Mouse (Mus musculus) CH12F3 (cell line): ENCODE data around the gene Egfl6.

Experiments used
- in situ Hi-C: fragments of 300-500 bp; cut with MboI; formaldehyde crosslinking; loops from 2 replicates; pipeline ENCODE4 v1.14.3; 2020; ENCODE audit warnings: low sequenced_read_pairs

Egfl6 gene

GRCm38 (mm10) chrX:166584947-166585824 is at the start of gene Egfl6:
Gene Egfl6 (minus strand): TSS chrX:166585720.
- in situ Hi-C loops = no loop called here

DNA sequence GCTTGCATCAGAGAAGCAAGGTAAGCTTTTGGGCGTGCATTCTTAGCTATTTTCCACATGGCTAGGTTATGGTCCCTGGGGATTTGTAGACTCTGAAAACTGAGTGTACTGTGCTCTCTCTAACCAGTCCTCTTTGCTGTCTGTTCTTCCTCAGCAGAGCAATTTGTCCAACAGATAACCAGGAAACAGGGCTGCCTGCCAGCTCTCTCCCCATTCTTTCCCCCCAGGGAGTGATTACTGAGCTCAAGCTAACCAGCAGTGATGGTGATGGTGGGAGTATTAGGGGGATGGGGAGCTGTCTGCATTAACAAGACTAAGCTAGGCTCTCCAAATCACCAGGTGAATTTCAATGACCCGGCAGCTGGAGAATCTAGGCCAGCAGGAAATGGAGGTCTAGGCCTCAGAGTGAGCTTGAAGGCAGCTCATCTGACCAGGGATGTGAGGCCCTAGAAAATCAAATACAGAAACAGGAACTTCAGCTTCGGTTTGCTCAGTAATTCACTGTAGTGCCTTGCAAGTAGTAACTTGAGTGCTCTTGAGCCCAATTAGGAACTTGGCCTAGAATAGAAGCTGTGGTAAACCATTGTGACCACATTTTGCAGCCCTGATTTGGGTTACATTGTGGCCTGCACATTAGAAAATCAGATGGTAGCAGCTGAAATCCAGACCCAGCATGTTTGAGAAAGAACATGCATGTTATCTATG is 41.5 kb upstream of the Egfl6 start:
- in situ Hi-C loops = no loop called here

GRCm38 (mm10) chrX:166626174-166626573 is 40.7 kb upstream of the Egfl6 start:
- in situ Hi-C loops = no loop called here

DNA sequence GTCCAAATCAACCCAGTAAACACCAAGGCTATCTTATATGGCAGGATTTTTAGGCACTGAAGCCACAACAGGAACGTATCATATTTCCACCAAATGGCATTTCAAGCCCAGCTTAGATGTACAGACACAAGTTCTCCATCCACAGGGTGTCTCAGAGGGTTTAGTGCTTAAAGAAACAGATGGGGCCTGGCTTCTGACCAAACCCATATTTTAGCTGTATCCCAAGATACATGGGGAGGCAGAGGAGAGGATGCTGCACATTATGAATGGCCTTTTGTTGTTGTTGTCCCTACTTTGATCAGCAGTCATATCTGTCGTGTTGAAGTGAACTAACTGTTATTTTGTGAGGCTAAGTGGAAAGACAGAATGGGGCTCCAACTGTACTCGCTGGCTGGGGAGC is 37.7 kb upstream of the Egfl6 start:
- in situ Hi-C loops = no loop called here

- in situ Hi-C loops = no loop called here
Observed at GRCm38 (mm10) chrX:166621560-166622301, 36.2 kb upstream of the Egfl6 start.

DNA sequence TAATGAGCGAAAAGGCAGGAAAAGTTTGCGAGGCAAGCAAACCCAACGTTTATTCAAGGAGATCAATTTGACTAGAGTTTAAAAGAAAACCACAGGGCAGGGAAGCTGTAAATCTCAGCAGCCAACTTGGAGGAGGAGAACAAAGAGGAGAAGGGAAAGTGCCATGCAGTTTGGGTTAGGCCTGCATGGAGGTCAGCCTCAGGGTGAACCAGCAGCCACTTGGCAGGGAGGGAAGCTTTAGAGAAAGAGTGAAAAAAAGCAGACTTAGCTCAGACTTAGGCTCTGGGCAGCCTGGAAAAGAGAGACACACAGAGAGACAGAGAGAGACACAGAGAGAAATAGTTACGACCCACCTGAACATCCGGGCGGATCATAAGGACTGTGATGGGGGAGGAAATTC is 35.4 kb upstream of the Egfl6 start:
- in situ Hi-C loops = no loop called here

- in situ Hi-C loops = no loop called here
Observed at GRCm38 (mm10) chrX:166619084-166619483, 33.6 kb upstream of the Egfl6 start.

GRCm38 (mm10) chrX:166615191-166615590 is 29.7 kb upstream of the Egfl6 start:
- in situ Hi-C loops = no loop called here

- in situ Hi-C loops = no loop called here
Observed at GRCm38 (mm10) chrX:166576111-166576510, 9.4 kb downstream of the Egfl6 start.

DNA sequence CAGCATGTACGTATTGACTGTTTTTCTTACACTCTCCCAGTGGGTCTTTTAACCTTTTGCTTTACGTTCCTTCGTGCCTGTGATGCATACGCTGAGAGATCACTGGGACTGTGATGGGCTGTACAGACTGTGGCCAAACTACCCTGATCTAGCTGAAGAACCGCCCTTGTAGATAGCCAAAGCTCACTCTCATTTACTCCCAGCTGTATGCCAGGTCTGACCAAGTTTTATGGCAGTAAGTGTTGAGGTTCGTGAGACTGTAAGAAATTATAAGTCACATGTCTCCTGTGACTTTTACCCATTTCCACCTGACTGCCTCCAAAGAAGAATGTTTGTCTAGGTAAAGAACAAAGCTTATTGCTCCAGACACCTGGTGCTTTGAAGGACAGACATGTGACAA is 19.5 kb downstream of the Egfl6 start:
- in situ Hi-C loops = no loop called here

DNA sequence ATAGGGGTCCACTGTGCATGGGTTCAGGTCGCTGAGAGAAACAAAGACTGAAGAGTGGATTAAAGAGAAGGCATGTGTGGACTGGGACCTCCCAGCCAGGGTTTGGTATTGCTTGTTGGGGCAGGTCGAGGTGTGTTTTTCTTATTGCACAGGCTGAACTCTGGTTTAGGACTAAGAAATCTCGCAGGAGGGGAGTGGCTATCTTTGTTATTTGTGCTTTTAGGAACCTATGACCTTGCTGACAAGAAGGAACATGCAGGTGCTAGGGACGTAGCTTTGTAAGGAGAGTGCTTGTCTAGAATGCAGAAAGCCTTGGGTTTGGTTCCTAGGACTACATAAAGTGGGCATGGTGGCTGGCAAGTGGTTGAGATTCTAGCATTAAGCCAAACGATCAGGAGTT is 20.1 kb downstream of the Egfl6 start:
- in situ Hi-C loops = no loop called here

DNA sequence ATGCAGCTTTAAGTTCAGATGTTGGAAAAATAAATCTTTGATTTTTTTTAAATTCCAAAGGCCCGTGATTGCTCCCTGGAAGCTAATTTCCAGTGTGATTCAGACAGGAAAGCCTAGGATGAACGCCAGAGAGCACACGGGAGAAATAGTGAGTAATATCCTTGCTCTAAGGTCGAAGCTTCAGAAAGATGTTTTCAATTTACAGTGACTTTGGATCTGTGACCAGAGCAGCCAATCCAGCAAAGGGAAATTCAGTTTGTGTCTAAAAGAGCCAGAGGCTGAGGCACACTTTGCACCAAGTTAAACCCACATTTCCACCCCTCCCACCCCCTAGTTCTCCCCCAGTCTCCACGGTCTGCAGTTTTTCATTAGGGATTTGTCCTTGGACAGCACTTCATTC is 20.6 kb downstream of the Egfl6 start:
- in situ Hi-C loops = no loop called here

- in situ Hi-C loops = no loop called here
Observed at GRCm38 (mm10) chrX:166559333-166559732, 26.2 kb downstream of the Egfl6 start.

GRCm38 (mm10) chrX:166552355-166552754 is 33.2 kb downstream of the Egfl6 start:
- in situ Hi-C loops = no loop called here

GRCm38 (mm10) chrX:166546495-166546894 is 39.0 kb downstream of the Egfl6 start:
- in situ Hi-C loops = no loop called here

DNA sequence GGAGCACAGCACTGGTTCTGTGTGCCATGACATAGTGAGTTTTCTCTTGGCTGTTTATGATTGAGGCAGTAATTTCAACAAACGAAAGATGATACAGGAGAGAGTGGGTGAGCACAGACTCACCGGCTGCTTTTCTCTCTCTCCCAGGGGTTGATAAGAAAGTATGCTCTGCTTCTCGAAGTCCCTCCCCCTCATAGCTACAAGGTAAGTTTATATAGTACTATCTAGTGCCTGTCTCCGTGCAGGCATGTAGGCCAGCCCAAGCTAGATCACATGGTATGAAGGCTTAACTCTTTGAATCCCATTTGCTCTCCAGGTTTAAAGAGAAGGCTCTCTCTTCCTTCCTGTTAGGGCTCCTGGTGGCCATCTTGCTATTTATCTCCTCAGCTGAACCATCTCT is 50.4 kb downstream of the Egfl6 start:
- in situ Hi-C loops = no loop called here

DNA sequence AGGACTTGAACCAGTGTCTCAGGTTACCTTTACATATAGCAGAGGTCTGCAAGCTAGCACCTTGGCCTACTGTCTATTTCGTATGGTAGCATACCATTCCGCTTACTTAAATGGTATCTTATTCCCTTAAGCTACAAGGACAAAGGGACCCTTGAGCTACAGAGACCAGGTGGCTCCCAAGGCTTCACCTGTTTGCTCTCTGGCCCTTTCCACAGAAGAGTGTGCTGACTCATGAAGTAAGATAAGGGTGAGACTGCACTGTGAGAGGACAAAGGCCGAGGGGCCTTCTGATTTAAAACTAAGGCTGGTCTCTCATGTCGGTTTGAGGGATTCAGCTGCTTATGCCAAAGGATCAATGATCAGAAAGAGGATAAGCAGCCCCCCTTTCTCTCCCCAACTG is 52.1 kb downstream of the Egfl6 start:
- in situ Hi-C loops = no loop called here

DNA sequence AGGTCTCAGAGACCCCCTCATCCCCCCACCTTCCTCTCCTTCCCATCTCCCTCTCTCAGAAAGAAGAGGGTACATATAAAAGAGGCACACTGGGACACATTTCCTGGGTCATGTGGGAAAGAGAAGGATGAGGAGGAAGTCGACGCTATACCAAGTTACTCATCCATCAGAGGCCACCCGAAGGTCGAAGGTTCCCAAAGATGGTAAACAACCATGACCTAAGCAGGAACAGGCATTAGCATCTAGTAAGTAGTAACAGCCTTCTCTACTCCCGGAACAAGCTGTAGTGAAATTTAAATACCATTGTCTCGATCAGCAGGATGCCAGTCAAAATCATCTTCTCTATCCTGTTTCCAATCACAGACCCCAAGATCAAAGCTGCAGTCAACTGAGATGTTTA is 53.8 kb downstream of the Egfl6 start:
- in situ Hi-C loops = no loop called here

DNA sequence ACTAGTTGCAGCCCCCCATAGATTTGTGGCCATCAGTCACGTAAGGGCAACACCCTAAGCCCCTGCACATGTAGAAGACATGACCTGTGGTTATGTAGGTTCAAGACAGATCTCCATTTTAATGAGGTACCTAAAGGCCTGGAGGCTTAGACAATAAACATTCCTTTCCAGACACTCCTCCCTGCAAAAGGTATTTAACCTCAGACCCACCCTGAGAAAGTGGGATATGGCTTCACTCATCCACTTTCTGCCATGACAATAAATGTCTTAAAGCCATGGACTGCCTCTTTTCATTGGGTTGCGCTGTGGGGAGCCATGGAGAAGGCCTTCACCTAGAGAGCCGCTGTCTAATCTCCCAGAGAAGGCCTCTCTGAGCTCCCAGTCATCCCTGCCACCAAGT is 57.4 kb downstream of the Egfl6 start:
- in situ Hi-C loops = no loop called here

- in situ Hi-C loops = no loop called here
Observed at GRCm38 (mm10) chrX:166525637-166526315, 59.7 kb downstream of the Egfl6 start.

DNA sequence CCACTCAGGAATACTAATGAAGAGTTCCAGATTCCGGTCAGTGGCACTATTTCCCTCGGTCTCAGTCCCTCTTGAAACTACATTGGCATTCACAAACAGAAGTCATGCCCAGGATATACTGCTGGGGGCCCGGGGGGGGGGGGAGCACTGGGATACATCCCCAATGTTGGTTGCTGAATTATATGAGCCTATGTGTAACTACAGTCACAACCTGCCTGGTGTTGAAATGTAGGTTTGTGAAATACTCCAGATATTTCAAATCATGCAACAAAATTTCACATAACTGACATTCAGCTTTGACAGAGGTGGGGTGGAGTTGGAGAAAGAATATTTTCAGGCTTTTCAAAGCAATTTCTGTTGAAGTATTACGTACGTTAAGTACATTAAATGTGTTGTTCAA is 64.7 kb downstream of the Egfl6 start:
- in situ Hi-C loops = no loop called here
